Mouse (Mus musculus) frontal cortex, adult (tissue): ENCODE results near the gene Prkcz.
A peak's percentile ranks its signal among the peaks of the same experiment; 100 is the strongest.

Experiments
- ATAC-seq: cut with Nextera tagmentation; 2 replicates; pipeline ENCODE4 v1.9.2; 2017; ENCODE audit warnings: mild to moderate bottlenecking, moderate library complexity, mixed read lengths; ENCODE audit not compliant: low TSS enrichment

The Prkcz gene

DNA sequence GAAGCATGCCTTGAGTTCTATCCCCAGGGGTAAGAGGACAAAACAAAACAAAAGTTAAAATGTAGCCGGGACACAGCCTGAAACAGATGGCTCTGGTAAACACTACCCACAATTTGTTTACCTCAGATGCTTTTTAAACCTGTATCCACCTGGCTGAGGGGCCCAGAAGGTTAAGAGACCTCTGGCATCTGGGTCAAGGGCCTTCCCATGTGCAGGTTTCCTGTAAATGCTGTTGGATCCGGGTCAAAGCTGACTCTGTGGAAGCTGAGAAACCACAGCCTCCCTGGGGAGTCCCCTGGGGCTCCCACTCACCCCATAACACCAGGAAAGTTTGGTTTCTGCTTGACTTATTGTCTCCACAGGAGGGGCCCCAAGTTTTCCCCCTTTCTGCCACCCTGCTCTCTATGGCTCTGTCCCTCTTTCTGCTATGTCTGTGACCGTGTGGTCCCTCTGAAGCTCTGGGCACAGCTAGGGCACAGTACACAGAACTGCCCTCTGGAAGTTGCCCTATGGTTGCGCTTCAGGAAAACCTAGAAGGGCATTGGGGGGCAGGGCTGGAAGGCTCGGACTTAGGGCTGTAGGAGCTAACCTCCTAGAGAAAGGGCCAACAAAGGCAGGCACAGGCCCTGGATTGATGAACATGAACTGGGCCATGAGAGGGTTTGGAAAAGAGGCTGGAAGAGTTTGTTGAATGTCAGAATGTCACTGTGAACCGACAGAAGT is 115.2 kb downstream of the Prkcz start:
- no peak for ATAC-seq

DNA sequence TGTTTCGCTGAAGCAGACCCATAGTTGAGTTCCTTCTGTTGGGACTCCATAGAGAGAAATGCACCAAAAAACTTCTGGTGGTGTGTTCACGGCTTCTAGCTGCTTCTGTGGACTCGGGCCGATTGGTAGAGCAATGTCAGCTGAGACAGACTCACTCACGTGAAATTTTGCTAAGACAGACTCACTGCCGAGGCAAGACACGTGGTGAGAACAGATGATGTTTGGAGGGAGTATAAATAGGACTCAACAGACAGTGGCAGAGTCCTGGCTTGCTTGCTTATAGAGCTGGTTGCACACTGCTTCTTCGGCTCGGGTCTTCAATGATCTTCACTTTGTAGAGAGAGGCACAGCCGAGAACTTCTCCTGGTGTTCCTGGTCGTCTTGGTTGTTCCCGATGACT is 117.9 kb downstream of the Prkcz start:
- peak; percentile 38; the same call in 1 of the 2 replicates for ATAC-seq

- ATAC-seq: no peak
Observed at GRCm38 (mm10) chr4:155242292-155242691, 118.9 kb downstream of the Prkcz start.

- ATAC-seq: no peak
Observed at GRCm38 (mm10) chr4:155241789-155242188, 119.4 kb downstream of the Prkcz start.

- ATAC-seq: no peak
Observed at GRCm38 (mm10) chr4:155239494-155239893, 121.7 kb downstream of the Prkcz start.

GRCm38 (mm10) chr4:155238276-155238675 is 122.9 kb downstream of the Prkcz start:
- ATAC-seq: no peak

GRCm38 (mm10) chr4:155236737-155237385 is 124.3 kb downstream of the Prkcz start:
- no peak for ATAC-seq

DNA sequence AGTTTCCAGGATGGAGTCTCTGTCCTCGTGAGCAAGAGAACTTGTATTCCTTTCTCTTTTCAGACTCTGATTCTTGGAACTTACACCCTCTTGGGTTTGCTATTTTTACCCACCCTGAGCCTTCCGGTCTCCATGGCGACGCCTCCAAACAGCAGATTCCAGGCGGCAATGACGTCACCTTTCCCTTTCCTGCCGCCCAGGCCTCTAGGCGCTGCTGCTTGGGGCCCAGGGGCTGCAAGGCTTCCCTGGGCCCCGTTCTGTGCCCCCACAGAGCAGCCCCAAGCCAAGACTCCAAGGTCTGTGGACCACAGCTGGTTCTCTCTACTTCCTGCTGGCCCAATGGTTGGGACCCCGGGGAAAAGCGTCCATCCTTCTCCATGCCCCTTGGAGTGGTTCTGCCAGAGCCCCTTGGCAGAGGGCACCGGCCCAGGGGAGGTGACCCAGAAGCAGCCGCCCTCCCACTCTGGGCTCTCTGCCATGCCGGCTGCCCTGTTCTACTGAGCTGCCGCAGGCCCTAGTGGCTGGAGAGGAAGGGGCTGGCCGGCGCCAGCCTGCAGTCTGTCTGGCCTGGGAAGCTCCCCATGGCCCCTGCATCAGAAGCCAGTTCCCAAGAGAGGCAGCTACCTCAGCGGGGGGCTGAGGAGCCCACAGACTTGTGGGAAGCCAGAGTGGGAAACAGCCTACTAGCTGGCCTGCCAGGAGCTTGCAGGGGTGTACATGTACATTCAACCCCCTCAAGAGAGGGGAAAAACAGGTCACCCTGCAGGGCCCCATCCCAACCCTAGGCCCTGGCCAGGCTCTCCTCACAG is 125.6 kb downstream of the Prkcz start:
- peak; percentile 80 for ATAC-seq

DNA sequence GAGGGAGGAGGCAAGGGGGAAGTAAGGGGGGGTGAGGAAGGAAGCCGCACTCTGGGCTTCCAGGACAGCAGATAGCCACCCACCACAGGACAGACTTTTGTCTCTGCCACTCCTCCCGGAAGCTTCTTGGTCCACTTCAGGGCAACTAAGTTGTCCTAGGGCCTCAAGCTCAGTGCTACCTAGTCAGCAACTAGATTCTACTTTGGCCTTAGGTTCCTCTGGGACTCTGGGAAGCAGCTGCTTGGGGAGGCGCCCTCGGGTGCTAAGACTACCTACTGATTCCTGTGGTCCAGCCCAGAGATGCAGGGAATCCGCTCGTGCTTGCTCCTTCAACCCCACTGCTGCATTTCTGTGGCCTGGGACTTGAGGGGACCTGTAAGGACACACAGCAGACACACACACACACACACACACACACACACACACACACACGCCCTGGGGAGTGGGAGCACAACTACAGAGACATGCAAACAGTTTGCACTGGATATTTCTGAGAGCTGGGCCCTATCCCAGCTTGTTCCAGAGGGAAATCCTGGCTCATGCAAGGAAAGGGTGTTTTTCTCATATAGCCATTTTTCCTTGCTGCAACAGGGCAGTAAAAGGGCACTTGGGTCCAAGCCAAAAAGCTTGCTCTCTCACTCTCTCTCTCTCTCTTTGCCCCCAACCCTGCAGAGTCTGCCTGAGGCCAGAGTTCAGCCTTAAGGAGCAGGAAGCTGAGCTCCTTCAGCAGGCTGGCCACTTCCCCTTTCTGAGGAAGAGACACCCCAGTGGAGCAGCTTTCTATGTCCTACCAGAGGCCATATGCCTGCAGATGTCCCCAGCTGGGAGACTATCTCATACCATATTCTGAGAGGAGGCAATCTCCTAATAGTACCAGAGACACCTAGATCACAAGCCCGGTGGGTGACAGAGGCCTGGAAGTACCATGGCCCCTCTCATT is 126.5 kb downstream of the Prkcz start:
- ATAC-seq: peak; percentile 20; the same call in 1 of the 2 replicates

GRCm38 (mm10) chr4:155233878-155234277 is 127.3 kb downstream of the Prkcz start:
- ATAC-seq: peak; percentile 71

GRCm38 (mm10) chr4:155228461-155228860 is 132.7 kb downstream of the Prkcz start:
- ATAC-seq: no peak

DNA sequence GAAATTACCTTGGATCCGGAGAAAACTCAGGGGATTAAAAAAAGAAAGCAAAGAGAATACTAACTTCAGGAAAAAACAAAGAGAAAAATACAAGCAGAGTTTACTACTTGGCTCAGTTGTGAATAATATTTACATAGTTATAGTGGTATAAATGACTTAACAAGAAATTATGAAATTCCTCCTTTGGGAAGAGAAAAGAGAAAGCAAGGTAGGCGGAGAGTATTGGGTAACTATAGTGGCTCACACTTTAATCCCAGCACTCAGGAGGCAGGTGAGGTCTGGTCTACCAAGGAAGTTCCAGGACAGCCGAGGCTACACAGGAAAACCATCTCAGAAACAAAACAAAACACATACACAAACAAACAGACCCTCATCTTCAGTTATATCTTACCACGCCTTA is 133.2 kb downstream of the Prkcz start:
- ATAC-seq: no peak

GRCm38 (mm10) chr4:155225918-155226317 is 135.2 kb downstream of the Prkcz start:
- no peak for ATAC-seq

- ATAC-seq: no peak
Observed at GRCm38 (mm10) chr4:155223594-155224528, 137.3 kb downstream of the Prkcz start.

- peak; percentile 84 for ATAC-seq
Observed at GRCm38 (mm10) chr4:155222841-155223593, 138.1 kb downstream of the Prkcz start.

DNA sequence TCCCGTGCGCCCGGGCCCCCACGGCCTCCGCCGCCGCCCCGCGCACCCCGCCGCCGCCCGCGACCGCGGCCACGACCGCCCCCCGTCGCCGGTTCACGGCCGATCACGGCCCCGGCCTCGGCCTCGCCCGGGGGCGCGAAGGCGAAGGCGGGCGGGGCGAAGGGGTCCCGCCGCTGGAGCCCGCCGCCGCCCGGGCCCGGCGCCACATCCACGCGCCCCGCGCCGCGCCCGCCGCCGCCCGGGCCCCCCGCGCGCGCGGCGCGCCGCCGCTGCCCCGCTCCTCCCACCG is 138.7 kb downstream of the Prkcz start, which contains the start of gene Ski:
Gene Ski, minus strand, starts transcription at position 41 of the 289 bp plus-strand sequence.
- no peak for ATAC-seq

DNA sequence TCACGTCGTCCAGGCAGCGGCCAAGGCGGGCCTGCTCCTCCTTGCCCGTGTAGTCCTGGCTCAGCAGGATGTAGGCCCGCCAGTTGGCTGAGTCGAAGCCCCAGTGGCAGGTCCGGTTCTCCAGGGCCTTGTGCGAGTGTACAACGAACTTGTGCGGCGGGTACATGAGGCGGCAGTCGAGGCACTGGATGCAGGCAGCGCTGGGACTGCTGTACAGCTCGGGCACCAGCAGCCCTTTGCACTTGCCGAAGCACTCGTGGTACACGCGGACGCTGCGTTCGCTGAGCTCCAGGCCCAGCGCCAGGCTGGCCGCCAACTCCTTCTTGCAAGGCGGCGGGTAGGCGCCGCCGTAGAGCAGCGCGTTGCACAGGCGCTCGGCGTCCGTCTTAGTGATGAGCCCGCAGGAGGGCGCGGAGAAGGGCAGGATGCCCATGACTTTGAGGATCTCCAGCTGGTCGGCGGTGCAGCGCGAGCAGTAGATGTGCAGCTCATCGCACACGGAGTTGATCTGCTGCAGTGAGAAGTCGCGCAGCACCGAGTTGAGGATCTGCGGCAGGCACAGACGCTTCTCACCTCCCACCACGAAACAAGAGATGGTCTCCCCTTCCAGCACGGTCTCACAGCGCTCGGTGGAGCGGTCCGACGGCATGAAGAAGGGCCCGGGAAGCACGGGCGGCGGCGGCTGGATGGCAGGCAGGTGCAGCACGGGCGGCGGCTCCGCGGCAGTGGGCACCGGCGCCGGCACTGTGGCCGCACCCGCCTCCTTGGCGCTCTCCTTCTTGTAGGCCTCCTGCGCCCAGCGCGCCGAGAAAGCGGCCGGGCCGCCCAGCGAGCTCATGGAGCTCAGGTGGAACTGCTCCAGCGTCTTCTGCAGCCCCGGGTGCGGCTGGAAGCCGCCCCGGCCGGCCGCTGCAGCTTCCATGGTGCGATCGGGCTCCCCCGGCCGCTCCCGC is 139.3 kb downstream of the Prkcz start:
- ATAC-seq: peak; percentile 18; the same call in 1 of the 2 replicates

- no peak for ATAC-seq
Observed at GRCm38 (mm10) chr4:155221106-155221505, 140.1 kb downstream of the Prkcz start.
